Mouse (Mus musculus) liver, adult 2 months (tissue): ENCODE measurements around the gene Aff3.

Source experiments
- CTCF ChIP-seq: fragments of 200-500 bp; IDR thresholded peaks from 2 replicates; pipeline ENCODE4 v1.5.1; 2011; ENCODE audit warnings: low read depth, low read length, control low read depth
- POLR2A ChIP-seq: fragments of 200-500 bp; IDR thresholded peaks from 2 replicates; pipeline ENCODE4 v1.6.1; 2011; ENCODE audit warnings: low read length, control low read depth; ENCODE audit not compliant: insufficient read depth; ENCODE audit errors: extremely low read depth

GRCm38 (mm10) chr1:38428708-38429683 is 235.8 kb downstream of the Aff3 start:
- TF ChIP-seq CTCF (no peak), POLR2A (no peak)
